Mouse (Mus musculus) ES-Bruce4 (cell line): ENCODE measurements at regions not wholly inside any gene's neighbourhood (a gene's known extent, or its start where the extent isn't known, plus 50 kb on each side); places are given as distances from the start of the nearest gene placed in this dataset.

Experiments
- CTCF ChIP-seq: IDR thresholded peaks from one replicate; pipeline ENCODE4 v1.8.1; 2011; ENCODE audit warnings: low read depth, low read length
- POLR2A ChIP-seq: IDR thresholded peaks from one replicate; pipeline ENCODE4 v1.8.1; 2011; ENCODE audit warnings: low read length; ENCODE audit not compliant: insufficient read depth

DNA sequence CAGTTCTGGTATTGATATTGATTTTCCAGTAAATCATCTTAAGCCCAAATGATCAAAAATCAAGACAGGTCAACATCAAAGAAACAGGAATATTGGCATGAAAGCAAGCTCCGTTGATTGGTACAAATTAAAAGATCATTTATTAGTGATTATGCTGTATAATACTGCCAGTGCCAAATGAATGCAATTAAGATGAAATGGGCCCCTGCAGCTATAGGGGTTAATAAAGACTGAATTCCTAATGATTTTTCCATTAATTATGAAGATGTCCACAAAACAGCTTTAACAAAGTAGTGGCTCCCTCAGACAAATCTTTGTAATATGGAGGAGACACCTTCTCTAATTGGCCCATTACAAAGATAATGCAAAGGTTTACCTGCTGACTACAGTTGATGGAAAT lies 685.6 kb upstream of the Pou3f2 start:
- TF ChIP-seq CTCF (no peak), POLR2A (no peak)
